Mouse (Mus musculus) forebrain, embryonic 11.5 days (tissue): ENCODE results near the gene Nudt6. TPM values are rescaled to one million over a fixed set of nuclear protein-coding genes. Genes with fewer than 3 reads are reported as not detected.

ENCODE experiments used
- ATAC-seq: fragments of 200-750 bp; cut with Nextera tagmentation; replicated peaks from 2 replicates; pipeline ENCODE4 v1.8.0; 2017; ENCODE audit warnings: moderate TSS enrichment; ENCODE audit not compliant: low FRiP score
- DNase-seq: peaks from one replicate; pipeline ENCODE4 v3.0.0-alpha.2; 2017; ENCODE audit warnings: low spot score
- H3K27ac ChIP-seq: fragments of 300-500 bp; sonication (generic); 2 replicates; pipeline ENCODE4 v1.5.1; 2014; ENCODE audit warnings: low read depth, low read length
- H3K27me3 ChIP-seq: fragments of 300-500 bp; sonication (generic); 2 replicates; pipeline ENCODE4 v1.6.1; 2014; ENCODE audit warnings: mild to moderate bottlenecking, low read length, mixed read lengths; ENCODE audit not compliant: control insufficient read depth, insufficient read depth
- H3K36me3 ChIP-seq: fragments of 300-500 bp; sonication (generic); 2 replicates; pipeline ENCODE4 v1.6.1; 2014; ENCODE audit warnings: mild to moderate bottlenecking, low read length, moderate library complexity, mixed read lengths; ENCODE audit not compliant: control insufficient read depth, insufficient read depth
- H3K4me1 ChIP-seq: fragments of 300-500 bp; sonication (generic); replicated peaks from 2 replicates; pipeline ENCODE4 v1.6.1; 2014; ENCODE audit warnings: low read length, mixed read lengths; ENCODE audit not compliant: control insufficient read depth, insufficient read depth
- H3K4me2 ChIP-seq: fragments of 300-500 bp; sonication (generic); 2 replicates; pipeline ENCODE4 v1.6.1; 2014; ENCODE audit warnings: low read depth, mild to moderate bottlenecking, low read length, moderate library complexity, mixed read lengths; ENCODE audit not compliant: severe bottlenecking
- H3K4me3 ChIP-seq: fragments of 300-500 bp; sonication (generic); 2 replicates; pipeline ENCODE4 v1.5.1; 2014; ENCODE audit warnings: low read depth, low read length
- H3K9ac ChIP-seq: fragments of 300-500 bp; sonication (generic); 2 replicates; pipeline ENCODE4 v1.6.1; 2014; ENCODE audit warnings: low read length
- H3K9me3 ChIP-seq: fragments of 300-500 bp; sonication (generic); 2 replicates; pipeline ENCODE4 v1.6.1; 2016; ENCODE audit warnings: low read length, mixed read lengths; ENCODE audit not compliant: control insufficient read depth
- WGBS: fragments of 180-500 bp; shearing (Covaris S2); extraction: QIAGEN DNeasy Blood & Tissue Kit; methylation state at CpG from one replicate; pipeline ENCODE4 v1.1.7; 2014; 5-methylcytosine and 5-hydroxymethylcytosine counted together
- polyA plus RNA-seq: library from polyadenylated mRNA; unstranded; fragments of >200 nt; fragmentation: Nextera tagmentation; extraction: Ambion mirVana; gene quantifications from 2 replicates; pipeline ENCODE4 v1.2.1, GENCODE M21; 2014

Gene Nudt6
- polyA plus RNA-seq, 1 experiment from 2014 or later = 4.4 TPM

DNA sequence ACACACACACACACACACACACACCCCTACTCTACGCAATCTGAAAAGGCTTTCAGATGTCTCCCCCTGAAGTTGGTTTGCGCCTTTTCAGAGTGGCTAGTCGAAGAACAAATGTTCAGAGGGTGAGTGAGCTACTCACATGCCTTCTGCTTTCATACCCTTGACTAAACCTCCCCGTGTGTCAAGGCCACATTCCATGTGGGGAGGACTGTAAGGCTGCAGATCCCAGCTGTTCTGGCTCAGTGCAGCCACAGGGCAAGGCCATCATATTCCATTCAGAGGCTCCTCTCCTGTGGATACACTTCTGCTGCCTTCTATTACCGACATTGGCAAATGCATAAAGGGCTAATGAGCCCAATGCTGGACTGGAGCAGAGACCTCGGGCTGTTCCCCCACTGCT lies 41.6 kb downstream of the Nudt6 start:
- no peaks in the 10 kb centered on the region for H3K9me3 ChIP-seq
- H3K27ac ChIP-seq = no peak overlapping the region
- H3K9ac ChIP-seq = no peak overlapping the region
- ATAC-seq (no peak), DNase-seq (no peak)
- WGBS = 77% methylated on average over 6 of the region's 6 CpGs
- no peaks in the 10 kb centered on the region for H3K36me3 ChIP-seq
- no peaks in the 10 kb centered on the region for H3K27me3 ChIP-seq
- H3K4me1 ChIP-seq = 0 out of 2 replicates have a peak, but pooled peaks cover 2% of the 10 kb centered on the region
- no peak overlapping the region for H3K4me3 ChIP-seq
- no peak overlapping the region for H3K4me2 ChIP-seq

DNA sequence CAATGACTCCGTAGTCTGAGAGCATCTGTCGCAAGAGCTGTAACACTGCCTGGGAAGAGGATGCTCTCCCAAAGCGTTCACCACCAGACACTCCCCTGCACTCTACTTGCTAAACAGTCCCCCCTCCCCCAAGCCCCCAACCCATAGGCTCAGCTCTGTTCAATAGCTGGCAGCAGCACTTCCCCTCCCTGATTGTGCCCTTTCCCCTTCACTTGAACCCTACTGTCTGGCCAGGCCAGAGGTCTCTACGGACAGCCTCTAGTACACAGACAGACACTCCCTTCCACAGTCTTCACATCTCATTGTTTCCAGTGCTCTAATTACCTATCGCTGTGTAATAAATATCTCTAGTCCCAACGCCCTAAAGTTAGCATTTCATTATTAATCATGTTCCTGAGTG lies 42.1 kb downstream of the Nudt6 start:
- 74% methylated on average over 6 of the region's 6 CpGs for WGBS
- no peak overlapping the region for H3K9ac ChIP-seq
- H3K27ac ChIP-seq = no peak overlapping the region
- H3K27me3 ChIP-seq = no peaks in the 10 kb centered on the region
- 0 out of 2 replicates have a peak, but pooled peaks cover 2% of the 10 kb centered on the region for H3K4me1 ChIP-seq
- H3K4me3 ChIP-seq = no peak overlapping the region
- no peak for DNase-seq
- no peak for ATAC-seq
- no peaks in the 10 kb centered on the region for H3K36me3 ChIP-seq
- no peak overlapping the region for H3K4me2 ChIP-seq
- no peaks in the 10 kb centered on the region for H3K9me3 ChIP-seq

DNA sequence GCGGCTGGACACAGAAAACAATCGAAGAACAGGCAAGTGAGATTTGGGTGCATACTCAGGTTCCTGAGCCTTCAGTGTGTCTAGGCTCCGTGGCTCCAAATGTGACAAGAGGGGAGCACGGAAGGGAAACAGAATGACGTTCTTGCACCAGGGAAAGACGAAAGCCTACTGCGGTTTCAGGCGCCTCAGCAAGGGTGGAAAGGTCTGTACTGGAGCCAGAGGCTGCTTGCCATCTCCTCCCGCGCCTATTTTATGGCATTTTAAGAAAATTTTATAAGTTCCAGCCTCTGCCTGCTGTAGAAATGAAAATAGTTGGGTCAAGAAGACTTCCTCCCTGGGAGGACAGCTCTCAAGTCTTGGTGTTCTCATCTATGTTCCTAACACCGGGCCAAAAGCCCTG lies 46.3 kb downstream of the Nudt6 start:
- H3K27me3 ChIP-seq = no peaks in the 10 kb centered on the region
- no peak overlapping the region for H3K4me3 ChIP-seq
- 90% methylated on average over 11 of the region's 11 CpGs for WGBS
- no peaks in the 10 kb centered on the region for H3K4me1 ChIP-seq
- DNase-seq = no peak
- no peaks in the 10 kb centered on the region for H3K9me3 ChIP-seq
- no peak for ATAC-seq
- no peak overlapping the region for H3K27ac ChIP-seq
- H3K36me3 ChIP-seq = no peaks in the 10 kb centered on the region
- no peak overlapping the region for H3K9ac ChIP-seq
- no peak overlapping the region for H3K4me2 ChIP-seq

GRCm38 (mm10) chr3:37370407-37370806 lies 49.6 kb downstream of the Nudt6 start:
- H3K9ac ChIP-seq = no peak overlapping the region
- no peaks in the 10 kb centered on the region for H3K4me1 ChIP-seq
- no peaks in the 10 kb centered on the region for H3K27me3 ChIP-seq
- no peak for ATAC-seq
- 77% methylated on average over 4 of the region's 4 CpGs for WGBS
- DNase-seq = no peak
- no peaks in the 10 kb centered on the region for H3K9me3 ChIP-seq
- no peaks in the 10 kb centered on the region for H3K36me3 ChIP-seq
- H3K4me2 ChIP-seq = no peak overlapping the region
- H3K4me3 ChIP-seq = no peak overlapping the region
- no peak overlapping the region for H3K27ac ChIP-seq

- Histone ChIP-seq H3K4me3 (no peak overlapping the region), H3K27me3 (no peaks in the 10 kb centered on the region), H3K27ac (no peak overlapping the region), H3K4me2 (no peak overlapping the region), H3K9ac (no peak overlapping the region), H3K4me1 (no peaks in the 10 kb centered on the region), H3K36me3 (no peaks in the 10 kb centered on the region), H3K9me3 (no peaks in the 10 kb centered on the region)
- no peak for DNase-seq
- ATAC-seq = no peak
- 67% methylated on average over 4 of the region's 4 CpGs for WGBS
These were observed 53.5 kb downstream of the Nudt6 start for GRCm38 (mm10) chr3:37366381-37367053.

DNA sequence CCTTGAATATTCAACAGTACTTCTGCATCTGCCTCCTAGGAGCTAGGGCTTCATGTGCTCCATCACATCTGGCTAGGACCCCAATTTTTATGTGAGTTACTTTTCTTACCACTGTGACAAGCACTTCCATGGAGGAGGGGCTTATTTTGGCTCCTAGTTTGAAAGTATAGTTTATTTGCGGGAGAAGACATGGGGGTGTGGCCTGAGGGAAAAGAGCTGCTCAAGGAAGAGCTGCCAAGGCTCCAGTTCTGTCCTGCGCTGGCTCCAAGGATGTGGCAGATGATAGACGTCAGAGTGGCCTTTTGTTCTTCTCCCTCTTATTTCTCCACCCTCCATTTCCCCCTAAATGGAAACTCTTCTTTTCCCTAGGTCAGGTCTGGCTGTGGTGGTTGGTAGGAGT lies 54.0 kb downstream of the Nudt6 start:
- Histone ChIP-seq H3K27me3 (no peaks in the 10 kb centered on the region), H3K9ac (no peak overlapping the region), H3K9me3 (no peaks in the 10 kb centered on the region), H3K4me3 (no peak overlapping the region), H3K27ac (no peak overlapping the region), H3K4me1 (no peaks in the 10 kb centered on the region), H3K36me3 (no peaks in the 10 kb centered on the region), H3K4me2 (no peak overlapping the region)
- ATAC-seq (no peak), DNase-seq (no peak)
- WGBS = 63% methylated on average over 3 of the region's 3 CpGs

DNA sequence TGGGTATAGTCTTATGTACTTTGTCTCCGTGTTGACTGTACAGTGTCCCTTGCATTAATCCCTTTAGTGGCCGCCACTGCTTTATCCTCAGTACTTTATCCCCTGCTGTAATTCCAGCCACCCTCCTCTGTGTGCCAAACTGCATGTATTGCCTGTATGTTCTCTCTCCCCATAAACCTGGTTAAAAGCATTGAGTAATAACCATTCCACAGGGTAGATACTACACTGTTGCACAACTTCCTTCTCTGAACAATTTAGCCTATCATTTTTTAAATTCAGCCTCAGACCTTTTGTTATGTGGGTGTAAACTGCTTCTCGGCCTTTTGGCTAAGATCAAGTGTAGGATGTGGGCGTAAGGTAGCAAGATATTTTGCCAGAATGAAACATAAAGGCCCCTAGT lies 54.9 kb downstream of the Nudt6 start:
- 81% methylated on average over 4 of the region's 4 CpGs for WGBS
- H3K27me3 ChIP-seq = no peaks in the 10 kb centered on the region
- ATAC-seq (no peak), DNase-seq (no peak)
- no peak overlapping the region for H3K27ac ChIP-seq
- no peak overlapping the region for H3K9ac ChIP-seq
- H3K4me3 ChIP-seq = no peak overlapping the region
- no peaks in the 10 kb centered on the region for H3K36me3 ChIP-seq
- H3K4me2 ChIP-seq = no peak overlapping the region
- no peaks in the 10 kb centered on the region for H3K4me1 ChIP-seq
- H3K9me3 ChIP-seq = no peaks in the 10 kb centered on the region

DNA sequence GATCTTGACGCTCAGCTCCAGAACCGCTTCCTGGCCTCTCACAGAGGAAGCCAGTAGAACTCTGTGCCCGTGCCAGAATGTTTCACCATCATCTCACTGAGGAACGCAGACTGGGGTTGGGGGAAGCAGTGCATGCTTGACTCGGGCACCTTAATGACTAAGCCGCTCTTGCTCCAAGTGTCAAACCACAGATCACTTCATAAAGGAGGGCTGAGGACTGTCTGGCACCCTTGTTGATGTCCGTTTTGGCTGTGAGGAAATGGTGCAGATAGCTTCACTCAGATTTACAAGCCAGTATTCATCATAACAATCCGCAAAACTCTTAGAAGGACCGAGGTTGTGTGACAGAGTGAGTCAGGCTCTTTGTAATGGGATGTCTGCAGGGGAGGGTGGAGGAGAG lies 59.3 kb downstream of the Nudt6 start:
- WGBS = 87% methylated on average over 9 of the region's 9 CpGs
- Histone ChIP-seq H3K4me3 (no peak overlapping the region), H3K9me3 (no peaks in the 10 kb centered on the region), H3K27ac (no peak overlapping the region), H3K36me3 (no peaks in the 10 kb centered on the region), H3K9ac (no peak overlapping the region), H3K4me1 (no peaks in the 10 kb centered on the region), H3K4me2 (no peak overlapping the region), H3K27me3 (no peaks in the 10 kb centered on the region)
- DNase-seq (no peak), ATAC-seq (no peak)
